Mouse (Mus musculus) midbrain, embryonic 11.5 days (tissue): ENCODE results near the gene Grk4. TPM values are rescaled to one million over a fixed set of nuclear protein-coding genes. Genes with fewer than 3 reads are reported as not detected.

ENCODE experiments used
- ATAC-seq: fragments of 200-750 bp; cut with Nextera tagmentation; 2 replicates; pipeline ENCODE4 v1.8.0; 2017; ENCODE audit warnings: moderate TSS enrichment, moderate library complexity; ENCODE audit not compliant: low FRiP score
- DNase-seq: peaks from one replicate; pipeline ENCODE4 v3.0.0; 2015; ENCODE audit warnings: low spot score; ENCODE audit errors: missing footprints
- H3K27ac ChIP-seq: fragments of 300-500 bp; sonication (generic); 2 replicates; pipeline ENCODE4 v1.5.1; 2014; ENCODE audit warnings: low read depth, low read length
- H3K27me3 ChIP-seq: fragments of 300-500 bp; sonication (generic); 2 replicates; pipeline ENCODE4 v1.6.1; 2014; ENCODE audit warnings: mild to moderate bottlenecking, low read length, moderate library complexity, mixed read lengths; ENCODE audit not compliant: control insufficient read depth, insufficient read depth
- H3K36me3 ChIP-seq: fragments of 300-500 bp; sonication (generic); 2 replicates; pipeline ENCODE4 v1.6.1; 2014; ENCODE audit warnings: mild to moderate bottlenecking, low read length, moderate library complexity, mixed read lengths; ENCODE audit not compliant: control insufficient read depth, insufficient read depth
- H3K4me1 ChIP-seq: fragments of 300-500 bp; sonication (generic); 2 replicates; pipeline ENCODE4 v1.6.1; 2014; ENCODE audit warnings: low read length; ENCODE audit not compliant: control insufficient read depth, insufficient read depth
- H3K4me2 ChIP-seq: fragments of 300-500 bp; sonication (generic); 2 replicates; pipeline ENCODE4 v1.6.1; 2014; ENCODE audit warnings: mild to moderate bottlenecking, moderate library complexity
- H3K4me3 ChIP-seq: fragments of 300-500 bp; sonication (generic); 2 replicates; pipeline ENCODE4 v1.5.1; 2014; ENCODE audit warnings: low read depth, low read length
- H3K9ac ChIP-seq: fragments of 300-500 bp; sonication (generic); 2 replicates; pipeline ENCODE4 v1.6.1; 2014; ENCODE audit warnings: low read length
- H3K9me3 ChIP-seq: fragments of 300-500 bp; sonication (generic); 2 replicates; pipeline ENCODE4 v1.6.1; 2016; ENCODE audit warnings: low read length; ENCODE audit not compliant: control insufficient read depth
- WGBS: fragments of 180-500 bp; shearing (Covaris S2); extraction: QIAGEN DNeasy Blood & Tissue Kit; methylation state at CpG from one replicate; pipeline ENCODE4 v1.1.7; 2014; 5-methylcytosine and 5-hydroxymethylcytosine counted together
- microRNA counts: library from miRNA; unstranded; fragments of <30 nt; microRNA quantifications from one replicate; lab custom pipeline; 2015
- microRNA-seq: library from miRNA; unstranded; fragments of <30 nt; microRNA quantifications from one replicate; pipeline ENCODE4, GENCODE M21; 2017
- polyA plus RNA-seq: library from polyadenylated mRNA; unstranded; fragments of >200 nt; fragmentation: Nextera tagmentation; extraction: Ambion mirVana; gene quantifications from 2 replicates; pipeline ENCODE4 v1.2.1, GENCODE M21; 2014

Grk4 gene
- polyA plus RNA-seq, 1 experiment from 2014 or later: 1.8 TPM

DNA sequence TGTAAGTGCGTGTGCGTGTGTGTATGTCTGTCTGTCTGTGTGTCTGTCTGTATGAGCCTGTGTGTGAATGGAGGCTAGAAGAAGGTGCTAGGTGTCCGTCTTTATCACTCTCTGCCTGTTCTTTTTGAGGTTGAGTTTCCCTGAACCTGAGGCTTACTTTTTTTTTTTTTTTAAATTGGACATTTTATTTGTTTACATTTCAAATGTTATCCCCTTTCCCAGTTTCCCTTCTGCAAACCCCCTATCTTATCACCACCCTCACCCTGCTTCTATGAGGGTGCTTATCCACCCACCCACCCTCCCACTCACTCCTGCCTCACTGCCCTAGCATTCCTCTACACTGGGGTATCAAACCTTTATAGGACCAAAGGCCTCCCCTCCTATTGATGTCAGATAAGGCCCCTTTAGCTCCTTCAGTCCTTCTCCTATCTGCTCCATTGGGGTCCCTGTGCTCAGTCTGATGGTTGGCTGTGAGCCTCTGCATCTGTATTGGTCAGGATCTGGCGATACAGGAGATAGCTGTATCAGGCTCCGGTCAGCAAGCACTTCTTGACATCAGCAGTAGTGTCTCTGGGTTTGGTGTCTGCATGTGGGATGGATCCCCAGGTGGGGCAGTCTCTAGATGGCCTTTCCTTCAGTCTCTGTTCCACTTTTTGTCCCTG lies 140.2 kb downstream of the Grk4 start:
- no peak overlapping the region for H3K9ac ChIP-seq
- H3K4me2 ChIP-seq: no peak overlapping the region
- no peaks in the 10 kb centered on the region for H3K4me1 ChIP-seq
- peaks cover 8% of the 10 kb centered on the region; the same call in 1 of the 2 replicates for H3K36me3 ChIP-seq
- no peak for ATAC-seq
- H3K27me3 ChIP-seq: no peaks in the 10 kb centered on the region
- no peaks in the 10 kb centered on the region for H3K9me3 ChIP-seq
- no peak overlapping the region for H3K4me3 ChIP-seq
- no peak for DNase-seq
- no peak overlapping the region for H3K27ac ChIP-seq
- WGBS: 93% methylated on average over 5 of the region's 5 CpGs

MicroRNA genes within 50 kb of the gene (microRNA counts, 519-probe panel; counts per million panel counts)
- microRNA mmu-miR-467g (lab: Ali Mortazavi, UCI): not detected

Small RNA genes within 50 kb of the gene (microRNA-seq; reads per million reads assigned to microRNA genes)
- not detected for gene Mir467g

Other genes starting within 250 kb of the Grk4 start
- 4.4 and 5.5 TPM in 2 replicates for gene Tnip2, start 146.4 kb upstream of the Grk4 start, polyA plus RNA-seq
- 7.0 and 12.4 TPM in 2 replicates for gene Sh3bp2, start 134.5 kb upstream of the Grk4 start, polyA plus RNA-seq
- 150 and 160 TPM in 2 replicates for gene Add1, start 86.7 kb upstream of the Grk4 start, polyA plus RNA-seq
- gene Mfsd10, start 23.2 kb upstream of the Grk4 start, polyA plus RNA-seq: 61.6 and 65.4 TPM in 2 replicates
- 34.9 and 35.5 TPM in 2 replicates for gene Nop14, start 231 bp upstream of the Grk4 start, polyA plus RNA-seq
- gene Htt, start 101.4 kb downstream of the Grk4 start, polyA plus RNA-seq: 12.4 and 13.4 TPM in 2 replicates
- 1.3 and 1.6 TPM in 2 replicates for gene Msantd1, start 247.6 kb downstream of the Grk4 start, polyA plus RNA-seq